Mouse (Mus musculus) cerebellum, adult 2 months (tissue): Measurements from ENCODE around the gene Tspan2.

Source experiments
- CTCF ChIP-seq: fragments of 200-500 bp; IDR thresholded peaks from 2 replicates; pipeline ENCODE4 v1.5.1; 2011; ENCODE audit warnings: low read depth, mild to moderate bottlenecking, control low read depth, low read length, moderate library complexity, borderline replicate concordance; ENCODE audit not compliant: insufficient read depth
- POLR2A ChIP-seq: fragments of 200-500 bp; IDR thresholded peaks from 2 replicates; pipeline ENCODE4 v1.6.1; 2011; ENCODE audit warnings: low read length, control low read depth, borderline replicate concordance; ENCODE audit not compliant: insufficient read depth

DNA sequence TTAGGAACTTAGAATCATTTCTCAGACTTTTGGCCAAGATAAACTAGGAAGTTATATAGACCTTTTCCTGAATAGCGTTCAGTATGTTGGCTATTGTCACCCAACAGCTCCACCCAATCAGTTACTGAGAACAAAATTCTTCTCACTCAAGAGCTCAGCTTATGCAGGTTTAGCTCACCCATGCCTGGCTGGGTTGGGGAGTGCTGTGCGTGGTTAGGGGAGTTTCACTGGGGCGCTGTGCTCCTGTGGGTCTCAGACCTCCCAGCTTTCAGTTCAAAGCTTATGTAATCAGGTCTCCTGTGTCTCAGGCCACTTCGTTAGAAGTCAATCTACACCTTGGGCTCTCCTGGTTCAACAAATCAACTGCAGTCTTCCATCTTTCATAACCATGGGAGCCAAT lies 11.2 kb upstream of the Tspan2 start:
- TF ChIP-seq CTCF (no peak), POLR2A (no peak)
